Mouse (Mus musculus) left cerebral cortex, postnatal 36 days (tissue): ENCODE data around the gene Spice1. TPM values are rescaled to one million over a fixed set of nuclear protein-coding genes. Genes with fewer than 3 reads are reported as not detected.

Experiments
- total RNA-seq, 2 experiments: library from RNA; stranded (reverse); gene quantifications; 2 replicates each; pipeline ENCODE4 v1.2.3; 2021

Spice1 gene
- total RNA-seq, 2 experiments from 2014 or later: 15.7 to 21.0 TPM

Other genes with a start within 250 kb of the Spice1 start
- 100 to 1,000 TPM; 437 to 470 TPM for gene Atp6v1a, start 207.4 kb upstream of the Spice1 start, total RNA-seq
- gene Naa50, start 207.3 kb upstream of the Spice1 start, total RNA-seq: 10 to 100 TPM; 53.6 to 62.7 TPM
- 10 to 100 TPM; 33.6 to 40.4 TPM for gene Usf3, start 173.9 kb upstream of the Spice1 start, total RNA-seq
- 10 to 100 TPM; 49.8 to 53.8 TPM for gene Sidt1, start 13.9 kb upstream of the Spice1 start, total RNA-seq
- gene Cfap44, start 47.7 kb downstream of the Spice1 start, total RNA-seq: 1 to 10 TPM; 2.9 to 4.3 TPM
- gene Boc, start 211.8 kb downstream of the Spice1 start, total RNA-seq: 10 to 100 TPM; 18.8 to 20.5 TPM